Mouse (Mus musculus) cerebellum, adult 8-10 months (tissue): ENCODE results near the gene Rbm44.

ENCODE experiments used
- DNase-seq: peaks from one replicate; pipeline ENCODE4 v3.0.0; 2022

Gene Rbm44

DNA sequence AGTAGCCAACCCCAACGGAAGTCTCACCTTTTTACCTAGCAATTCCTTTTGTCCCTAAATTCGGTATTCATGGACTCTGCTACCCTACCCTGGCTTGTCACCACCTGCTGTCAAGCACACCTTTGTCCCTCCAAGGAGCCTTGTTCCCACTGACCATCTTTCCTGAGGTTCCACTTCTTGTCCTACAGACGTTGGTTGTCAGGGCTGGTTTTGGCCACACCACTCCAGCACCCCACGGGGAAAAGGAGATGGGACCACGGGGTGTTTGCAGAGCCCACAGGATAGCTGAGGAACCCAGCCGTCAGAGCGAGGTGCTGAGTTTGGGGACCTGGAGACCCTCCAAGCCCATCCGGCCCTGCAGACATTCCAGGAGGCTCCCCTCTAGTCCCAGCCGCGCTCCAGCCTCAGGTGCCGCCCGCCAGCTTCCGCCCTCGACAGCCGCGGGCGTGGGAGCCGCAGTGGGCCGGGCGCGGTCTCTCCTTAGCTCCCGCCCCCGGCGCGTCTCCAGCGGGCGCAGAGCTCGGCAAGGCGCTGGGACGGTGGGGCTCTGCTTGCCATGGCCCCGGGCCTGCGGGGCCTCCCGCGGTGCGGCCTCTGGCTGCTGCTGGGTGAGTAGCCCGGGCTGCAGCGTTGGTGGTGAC is 34.8 kb downstream of the Rbm44 start, which contains the start of gene Ramp1:
Ramp1 (plus strand) TSS at position 290 of the 641 bp plus-strand sequence.
- DNase-seq = no peak

DNA sequence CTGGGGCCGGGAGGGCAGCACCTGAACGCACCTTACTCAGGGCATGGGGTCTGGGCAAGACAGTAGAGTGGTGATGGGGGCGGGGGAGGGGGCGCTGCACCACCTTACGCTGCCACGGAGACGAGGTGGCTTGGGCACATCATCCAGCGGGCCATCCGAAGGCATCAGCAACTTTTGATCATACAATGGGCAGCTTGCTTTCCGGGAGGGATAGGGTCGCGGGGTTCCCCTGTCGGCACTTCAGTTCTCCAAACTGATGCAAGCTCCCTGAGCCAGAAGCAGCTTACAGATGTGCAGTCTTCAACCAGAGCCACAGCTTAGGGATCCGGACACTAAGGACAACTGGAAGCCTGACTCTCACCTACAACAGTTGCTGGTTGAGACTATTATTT is 35.3 kb downstream of the Rbm44 start:
- no peak for DNase-seq

GRCm38 (mm10) chr1:91180723-91181122 is 35.8 kb downstream of the Rbm44 start:
- DNase-seq = no peak

DNA sequence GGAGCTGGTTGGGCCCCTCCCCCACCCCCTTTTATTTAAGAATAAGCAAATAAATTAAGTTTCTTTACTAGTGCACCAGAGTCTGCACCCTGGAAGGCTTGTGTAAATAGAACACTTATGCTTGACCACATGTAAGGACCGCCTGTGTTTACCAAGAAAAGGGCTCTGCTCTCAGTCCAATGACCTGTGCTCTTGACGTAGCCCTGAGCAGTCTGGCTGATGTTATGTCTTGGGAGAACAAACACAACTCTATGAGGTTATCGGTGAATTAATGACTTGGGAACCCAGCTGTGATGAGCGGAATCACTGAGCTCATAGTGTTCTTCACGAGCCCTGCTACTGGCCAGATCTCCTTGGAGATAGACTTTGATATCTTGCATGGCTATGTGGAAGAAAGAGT is 36.4 kb downstream of the Rbm44 start:
- no peak for DNase-seq

GRCm38 (mm10) chr1:91181784-91182450 is 37.0 kb downstream of the Rbm44 start:
- no peak for DNase-seq

DNA sequence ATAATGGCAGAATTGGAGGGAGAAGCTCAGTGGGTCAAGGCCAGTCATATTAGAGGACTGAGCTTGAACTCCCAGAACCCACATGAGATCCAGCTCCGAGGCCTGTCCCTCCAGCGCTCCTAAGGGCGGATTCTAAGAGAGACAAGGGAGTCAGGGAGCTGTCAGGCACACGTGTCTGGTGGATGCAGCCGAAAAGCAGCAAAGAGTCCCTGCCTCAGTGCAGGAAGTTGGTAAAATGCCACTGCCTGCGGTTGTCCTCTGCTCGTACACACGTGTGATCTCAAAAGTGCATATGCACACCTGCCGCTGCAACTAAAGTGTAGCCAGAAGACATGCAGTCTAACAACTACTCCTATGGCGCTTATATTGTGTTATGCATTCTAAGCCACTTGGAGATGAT is 38.4 kb downstream of the Rbm44 start:
- DNase-seq = no peak

GRCm38 (mm10) chr1:91186677-91187076 is 41.8 kb downstream of the Rbm44 start:
- no peak for DNase-seq

DNA sequence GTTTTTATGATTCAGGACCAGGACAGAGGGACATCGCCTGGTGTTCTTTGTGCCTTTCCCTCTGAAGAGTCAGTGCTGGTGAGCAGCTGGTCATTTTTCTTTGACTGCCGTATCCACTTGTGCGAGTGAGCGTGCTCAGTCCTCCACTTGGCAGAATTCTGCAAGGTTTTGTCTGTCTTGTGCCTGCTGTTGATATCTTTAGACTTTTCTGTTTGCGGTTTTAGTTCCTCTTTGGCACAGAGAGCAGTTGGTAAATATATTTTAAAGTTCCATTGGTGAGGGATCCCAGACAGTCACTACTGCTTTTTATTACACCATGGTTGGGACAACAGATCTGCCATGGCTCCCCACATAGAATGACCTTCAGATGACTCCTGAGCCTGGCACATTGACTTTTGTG is 42.4 kb downstream of the Rbm44 start:
- DNase-seq = no peak

DNA sequence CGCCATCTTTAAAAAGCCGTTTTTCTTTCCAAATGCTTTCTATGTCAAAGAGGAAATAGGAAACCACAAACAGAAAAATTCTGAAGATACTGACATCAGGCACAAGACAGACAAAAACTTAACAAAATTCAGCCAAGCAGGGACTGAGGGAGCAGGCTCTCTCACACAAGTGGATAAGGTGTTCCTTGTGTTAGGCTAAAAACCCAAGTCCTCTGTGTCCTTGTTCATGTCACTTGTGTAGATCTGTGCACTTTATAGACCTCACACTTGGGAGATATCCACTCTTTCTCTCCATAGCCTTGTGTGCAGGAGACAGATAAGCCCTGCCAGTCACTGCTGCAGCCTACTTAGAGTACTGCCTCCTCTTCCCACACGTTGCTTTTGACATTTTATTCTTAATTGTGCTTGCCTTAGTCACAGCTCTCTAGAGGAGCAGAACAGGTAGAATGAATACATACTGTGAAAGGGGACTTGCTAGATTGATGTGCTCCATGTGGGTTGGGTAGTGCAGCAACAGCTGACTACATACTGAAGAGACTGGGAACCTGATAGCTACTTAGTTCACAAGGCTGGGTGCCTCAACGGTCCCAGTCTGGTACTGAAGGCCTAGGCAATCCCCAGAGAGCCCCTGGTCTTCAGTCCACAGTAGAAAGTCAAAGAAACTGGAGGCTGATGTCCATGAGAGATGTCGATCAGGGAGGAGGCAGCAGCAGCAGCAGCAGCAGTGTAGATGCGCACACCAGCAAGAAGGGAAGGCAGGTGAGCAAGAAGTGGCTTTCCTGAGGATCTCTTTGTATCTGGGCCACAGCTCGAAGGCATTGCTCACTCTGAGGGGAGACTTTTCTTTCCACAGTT is 43.1 kb downstream of the Rbm44 start:
- DNase-seq = no peak

GRCm38 (mm10) chr1:91188851-91189460 is 44.1 kb downstream of the Rbm44 start:
- no peak for DNase-seq

GRCm38 (mm10) chr1:91192184-91192583 is 47.3 kb downstream of the Rbm44 start:
- no peak for DNase-seq

DNA sequence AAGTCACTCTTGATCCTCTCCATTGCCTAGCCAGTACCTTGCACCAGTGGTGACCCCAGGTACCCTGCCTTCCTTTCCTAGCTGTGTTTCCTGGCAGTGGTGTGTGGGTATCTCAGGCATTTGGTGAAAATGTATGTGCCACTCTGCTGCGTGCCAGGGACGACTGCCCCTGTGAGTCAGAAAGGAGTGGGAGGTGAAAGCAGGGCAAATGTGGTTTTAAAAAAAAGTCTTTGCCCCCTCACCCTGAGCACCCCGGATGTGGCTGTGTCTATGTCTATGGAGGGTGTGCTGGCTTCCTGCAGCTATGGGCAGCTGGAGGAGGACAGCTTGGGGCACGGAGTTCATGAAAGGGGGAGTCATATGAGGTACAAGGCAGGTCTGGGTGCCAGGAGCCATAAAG is 48.4 kb downstream of the Rbm44 start:
- DNase-seq = no peak

- DNase-seq = no peak
These were observed 48.8 kb downstream of the Rbm44 start for GRCm38 (mm10) chr1:91193680-91194079.

GRCm38 (mm10) chr1:91199793-91200192 is 54.9 kb downstream of the Rbm44 start:
- no peak for DNase-seq

DNA sequence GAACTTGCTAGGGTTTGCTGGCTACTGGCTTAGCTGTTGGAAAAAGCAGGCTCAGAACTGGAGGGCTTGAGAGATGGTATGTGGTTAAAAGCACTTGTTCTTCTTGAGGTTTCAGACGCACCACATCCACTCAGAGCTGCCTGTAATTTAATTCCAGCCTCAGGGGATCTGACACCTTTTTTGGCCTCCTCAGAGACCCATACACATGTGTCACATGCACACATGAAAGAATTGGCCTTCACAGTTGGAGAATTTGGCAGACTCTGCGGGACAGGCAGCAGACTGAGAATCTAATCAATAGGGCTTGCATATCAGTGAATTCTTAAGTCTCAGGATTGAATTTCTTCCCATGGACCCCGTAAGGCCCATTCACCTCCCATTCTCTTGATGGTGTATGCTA is 56.2 kb downstream of the Rbm44 start:
- no peak for DNase-seq

GRCm38 (mm10) chr1:91204221-91204765 is 59.4 kb downstream of the Rbm44 start:
- DNase-seq = no peak

DNA sequence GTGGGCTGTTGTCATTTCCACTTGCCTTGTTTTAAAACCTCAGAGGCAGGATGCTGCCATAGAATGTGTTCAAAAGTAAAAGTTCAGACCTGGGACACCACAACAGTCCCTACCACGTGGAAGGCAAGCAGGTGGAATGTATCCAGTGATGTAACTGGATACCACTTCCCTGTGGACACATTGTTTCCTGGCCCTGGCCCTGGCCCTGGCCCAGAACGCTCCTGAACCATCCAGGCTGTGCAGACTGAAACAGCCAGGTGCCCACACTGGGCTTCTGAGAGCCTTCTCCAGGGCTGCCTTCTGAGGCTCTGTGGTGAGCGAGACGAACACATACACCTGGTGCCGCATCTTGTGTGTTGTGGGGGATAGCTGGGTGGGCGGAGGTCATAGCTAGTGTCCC is 60.8 kb downstream of the Rbm44 start:
- DNase-seq = no peak

DNA sequence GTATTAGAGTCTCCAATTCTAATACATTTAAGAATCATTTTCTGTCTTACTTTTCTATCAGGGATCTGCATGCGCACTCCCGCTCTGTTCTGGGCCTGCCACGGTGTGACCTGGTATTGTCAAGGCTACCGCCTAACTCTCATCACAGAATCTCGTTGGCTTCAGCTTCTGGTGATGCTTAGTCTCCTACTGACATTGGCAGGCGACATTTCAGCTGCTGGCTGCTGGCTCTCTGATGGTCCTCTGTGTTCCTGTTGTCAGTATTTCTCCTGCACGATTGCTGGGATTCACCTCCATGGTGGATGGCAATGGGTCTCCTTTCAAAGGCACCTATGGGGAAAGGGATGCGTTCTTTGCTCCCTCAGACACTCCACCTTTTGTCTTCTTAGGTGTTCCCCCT is 61.4 kb downstream of the Rbm44 start:
- DNase-seq = no peak

DNA sequence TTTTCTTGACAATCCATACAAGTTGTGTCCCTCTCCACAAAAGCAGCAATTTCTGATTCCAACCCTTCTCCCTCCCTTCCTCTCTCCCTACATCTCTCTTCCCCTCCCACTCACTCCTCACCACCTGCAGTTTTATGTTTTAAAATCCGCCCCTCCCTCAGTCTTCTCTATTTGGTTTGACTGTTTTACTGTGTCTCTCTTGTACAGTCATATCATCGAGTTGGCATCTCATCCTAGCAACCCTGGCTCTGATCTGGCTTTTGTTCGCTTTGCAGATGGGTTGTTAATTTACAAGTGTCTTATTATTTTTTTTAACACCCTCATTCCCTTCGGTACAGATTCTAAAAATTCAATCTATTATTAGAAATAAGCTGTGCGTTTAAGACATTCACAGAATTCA is 62.0 kb downstream of the Rbm44 start:
- no peak for DNase-seq

DNA sequence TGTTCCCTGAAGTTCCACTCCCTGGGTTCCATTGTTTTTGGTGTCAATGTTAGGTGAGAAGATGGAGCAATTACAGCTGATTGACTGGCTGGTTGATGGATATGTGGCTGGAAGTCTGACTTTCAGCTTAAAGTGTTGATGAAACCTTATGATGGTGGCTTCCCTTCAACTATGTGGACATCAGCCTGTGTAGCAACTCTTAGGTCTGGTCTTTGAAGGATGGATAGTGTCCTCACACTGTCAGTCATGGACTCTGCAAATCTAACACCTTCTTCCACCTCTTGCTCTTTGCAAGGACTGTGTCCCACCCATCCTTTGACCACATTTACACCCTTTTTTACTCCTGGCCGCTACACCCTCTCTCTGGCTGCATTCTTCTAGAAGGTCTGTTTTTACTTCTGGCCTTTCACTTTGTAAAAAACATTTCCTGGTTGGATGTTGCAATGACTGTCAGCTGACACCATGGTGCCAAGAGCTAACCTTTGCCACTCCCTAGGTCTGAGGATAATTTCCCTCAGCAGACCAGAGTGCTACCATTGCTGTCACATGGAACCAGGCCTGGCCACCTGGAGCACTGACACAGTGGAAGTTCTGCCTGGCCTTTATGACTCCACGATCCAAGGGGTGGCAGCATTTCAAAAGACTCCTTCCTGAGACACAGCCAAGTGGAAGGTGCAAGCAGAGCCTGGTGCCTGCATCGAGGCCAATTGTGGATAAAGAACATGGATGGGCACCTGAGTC is 62.6 kb downstream of the Rbm44 start:
- DNase-seq = no peak

DNA sequence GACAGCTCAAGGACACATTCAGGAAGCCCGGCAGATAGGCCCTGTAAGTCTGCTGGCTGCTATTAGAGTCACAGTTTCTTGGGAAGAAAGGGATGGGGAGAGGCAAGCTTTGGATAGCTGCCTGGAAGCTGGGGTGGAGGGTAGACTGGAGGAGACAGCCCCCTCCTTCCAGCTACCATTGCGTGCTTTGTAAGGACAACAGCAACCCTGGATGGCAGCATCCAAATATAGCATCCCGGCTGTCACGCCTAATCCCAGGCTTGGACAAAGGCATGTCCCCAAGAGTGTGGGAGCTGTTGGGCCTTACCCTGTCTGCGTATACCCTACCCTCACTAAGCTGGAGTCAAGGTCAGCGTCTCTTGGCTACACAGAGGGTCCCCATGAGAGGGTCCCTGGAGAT is 64.5 kb downstream of the Rbm44 start:
- no peak for DNase-seq

DNA sequence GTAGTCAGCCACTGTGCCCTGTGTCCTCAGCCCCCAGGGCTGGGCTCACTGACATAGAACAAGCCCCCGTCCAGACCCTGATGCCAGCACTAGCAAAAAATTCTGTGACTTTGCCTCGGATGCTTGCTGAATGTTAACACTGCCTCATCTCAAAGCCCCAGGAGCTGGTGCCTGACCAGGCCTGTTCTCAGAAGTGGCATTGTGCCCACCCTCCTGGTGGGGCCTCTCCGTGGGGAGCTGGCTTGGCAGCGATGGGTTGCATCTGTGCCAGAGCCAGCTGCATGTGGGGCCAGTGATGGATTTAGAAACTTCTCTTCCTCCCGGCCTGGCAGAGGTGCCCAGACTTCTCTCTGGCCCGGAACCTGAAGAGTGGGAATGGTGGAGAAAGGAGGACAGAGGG is 64.9 kb downstream of the Rbm44 start:
- peak; percentile 43 for DNase-seq
